Comparison of ENCODE assay signal across 26 mouse cellular contexts in genomic region chr6:50735825-50736224, GRCm38 (mm10).
DNase-seq lines count a peak whose midpoint lies in the region; ATAC-seq and TF ChIP-seq lines count a peak whose summit lies in the region.
"Had no signal": no experiment of that assay in that cellular context is flagged by ENCODE, and none has a peak within 500 bp of the region (broad histone marks: within the 10 kb centered on the region; RNA-seq: fewer than 3 reads in every experiment).

No protein-coding gene starts in this region.

- WGBS in hindbrain, embryonic 13.5 days: 46% methylated on average over 2 of the region's 2 CpGs
- 49% methylated on average over 2 of the region's 2 CpGs for WGBS in hindbrain, embryonic 12.5 days
- WGBS in midbrain, embryonic 16.5 days: 39% methylated on average over 2 of the region's 2 CpGs

- H3K4me1 ChIP-seq in hindbrain, embryonic 13.5 days (replicated peaks): peaks cover 9% of the 10 kb centered on the region
- H3K4me1 ChIP-seq in hindbrain, embryonic 12.5 days: 0 out of 2 replicates have a peak, but pooled peaks cover 7% of the 10 kb centered on the region
- no peaks in the 10 kb centered on the region for H3K4me1 ChIP-seq in midbrain, embryonic 16.5 days (ENCODE audit: control insufficient read depth, insufficient read depth, low read length)
- H3K4me1 ChIP-seq: embryonic facial prominence, embryonic 12.5 days; forebrain, embryonic 15.5 days; heart, embryonic 13.5 days had no signal

- H3K27me3 ChIP-seq in hindbrain, embryonic 13.5 days: no peaks in the 10 kb centered on the region
- no peaks in the 10 kb centered on the region for H3K27me3 ChIP-seq in hindbrain, embryonic 12.5 days
- H3K27me3 ChIP-seq in midbrain, embryonic 16.5 days (ENCODE audit: control insufficient read depth, insufficient read depth, low read depth, low read length): no peaks in the 10 kb centered on the region
- H3K27me3 ChIP-seq: embryonic facial prominence, embryonic 12.5 days; forebrain, embryonic 15.5 days; heart, embryonic 13.5 days had no signal

- H3K9me3 ChIP-seq in hindbrain, embryonic 13.5 days: no peaks in the 10 kb centered on the region
- no peaks in the 10 kb centered on the region for H3K9me3 ChIP-seq in hindbrain, embryonic 12.5 days (replicated peaks)
- no peaks in the 10 kb centered on the region for H3K9me3 ChIP-seq in midbrain, embryonic 16.5 days (replicated peaks; ENCODE audit: control insufficient read depth, low read length, poor library complexity, severe bottlenecking)
- H3K9me3 ChIP-seq: embryonic facial prominence, embryonic 12.5 days; forebrain, embryonic 15.5 days; heart, embryonic 13.5 days; limb, embryonic 15.5 days had no signal

- TF ChIP-seq CTCF in layer of hippocampus, adult 2 months (conservative IDR thresholded peaks at IDR 0.05): peak; percentile 62

- H3K36me3 ChIP-seq in hindbrain, embryonic 13.5 days: no peaks in the 10 kb centered on the region
- no peaks in the 10 kb centered on the region for H3K36me3 ChIP-seq in hindbrain, embryonic 12.5 days
- no peaks in the 10 kb centered on the region for H3K36me3 ChIP-seq in midbrain, embryonic 16.5 days (ENCODE audit: control insufficient read depth, insufficient read depth, low read length)
- H3K36me3 ChIP-seq: embryonic facial prominence, embryonic 12.5 days; forebrain, embryonic 15.5 days; heart, embryonic 13.5 days; limb, embryonic 15.5 days had no signal

- no peak for ATAC-seq in hindbrain, embryonic 13.5 days (ENCODE audit: low FRiP score)
- ATAC-seq in hindbrain, embryonic 12.5 days (ENCODE audit: low FRiP score): no peak
- no peak for ATAC-seq in midbrain, embryonic 16.5 days
- ATAC-seq: forebrain, embryonic 15.5 days had no signal

- DNase-seq in layer of hippocampus, adult 2 months (ENCODE audit: low spot score in 2 of 2): no peak
- DNase-seq in layer of hippocampus, adult 8-10 months (ENCODE audit: low spot score in 2 of 2): no peak
- peak; percentile 49 for DNase-seq in brain, adult 2 months (ENCODE audit: low read depth, low spot score)
- no peak for DNase-seq in right cerebral cortex, adult 2 months (ENCODE audit: low spot score in 2 of 2)
- no peak for DNase-seq in urinary bladder, postnatal 25 days (ENCODE audit: low spot score)
- DNase-seq: adrenal gland, adult 2 months; cerebellum, adult 2 months; cerebellum, postnatal 25 days; gastrocnemius, postnatal 10 days; heart, postnatal 14 days; kidney, adult 8-10 months; kidney, postnatal 36 days; layer of hippocampus, adult 9-11 months; left cerebral cortex, postnatal 4 days; lung, embryonic 14.5 days; thymus, adult 2 months; thymus, postnatal 4 days had no signal

- no peak overlapping the region for H3K4me3 ChIP-seq in hindbrain, embryonic 13.5 days
- no peak overlapping the region for H3K4me3 ChIP-seq in hindbrain, embryonic 12.5 days
- no peak overlapping the region for H3K4me3 ChIP-seq in layer of hippocampus, adult 2 months
- no peak overlapping the region for H3K4me3 ChIP-seq in midbrain, embryonic 16.5 days (ENCODE audit: low read depth, low read length)
- H3K4me3 ChIP-seq: embryonic facial prominence, embryonic 12.5 days; erythroblast, embryonic 14.5 days; forebrain, embryonic 15.5 days; heart, embryonic 13.5 days; limb, embryonic 15.5 days had no signal

- peak overlapping the region; percentile 56; the same call in 1 of the 2 replicates for H3K27ac ChIP-seq in hindbrain, embryonic 13.5 days
- H3K27ac ChIP-seq in hindbrain, embryonic 12.5 days: no peak overlapping the region
- no peak overlapping the region for H3K27ac ChIP-seq in layer of hippocampus, adult 2 months
- 0 out of 2 replicates have a peak overlapping the region, but pooled peaks have one; percentile 43 for H3K27ac ChIP-seq in midbrain, embryonic 16.5 days (ENCODE audit: low read length)
- H3K27ac ChIP-seq: embryonic facial prominence, embryonic 12.5 days; forebrain, embryonic 15.5 days; heart, embryonic 13.5 days; limb, embryonic 15.5 days; liver, embryonic 14.5 days had no signal

- no peak overlapping the region for H3K9ac ChIP-seq in hindbrain, embryonic 13.5 days
- H3K9ac ChIP-seq in hindbrain, embryonic 12.5 days: no peak overlapping the region
- H3K9ac ChIP-seq in midbrain, embryonic 16.5 days (ENCODE audit: low read depth, low read length): no peak overlapping the region
- H3K9ac ChIP-seq: embryonic facial prominence, embryonic 12.5 days; forebrain, embryonic 15.5 days; heart, embryonic 13.5 days; limb, embryonic 15.5 days; liver, embryonic 14.5 days; lung, embryonic 14.5 days had no signal

- no peak overlapping the region for H3K4me2 ChIP-seq in hindbrain, embryonic 13.5 days
- H3K4me2 ChIP-seq in hindbrain, embryonic 12.5 days (replicated peaks): no peak overlapping the region
- no peak overlapping the region for H3K4me2 ChIP-seq in midbrain, embryonic 16.5 days (ENCODE audit: low read length)
- H3K4me2 ChIP-seq: embryonic facial prominence, embryonic 12.5 days; forebrain, embryonic 15.5 days; heart, embryonic 13.5 days; limb, embryonic 15.5 days; lung, embryonic 14.5 days had no signal

Comparison
In these comparisons a context has a peak if more than half of its experiments do, and no peak if none do; other contexts are left out.
1. H3K27ac ChIP-seq: peak in hindbrain, embryonic 13.5 days (single experiment) and midbrain, embryonic 16.5 days (single experiment); none in hindbrain, embryonic 12.5 days (single experiment) and layer of hippocampus, adult 2 months (single experiment).